Mouse (Mus musculus) retina, postnatal 7 days (tissue): Measurements from ENCODE around the gene Aknad1.

Source experiments
- DNase-seq: peaks from one replicate; pipeline ENCODE4 v3.0.0-alpha.2; 2012; ENCODE audit warnings: low read depth, low spot score

The Aknad1 gene

DNA sequence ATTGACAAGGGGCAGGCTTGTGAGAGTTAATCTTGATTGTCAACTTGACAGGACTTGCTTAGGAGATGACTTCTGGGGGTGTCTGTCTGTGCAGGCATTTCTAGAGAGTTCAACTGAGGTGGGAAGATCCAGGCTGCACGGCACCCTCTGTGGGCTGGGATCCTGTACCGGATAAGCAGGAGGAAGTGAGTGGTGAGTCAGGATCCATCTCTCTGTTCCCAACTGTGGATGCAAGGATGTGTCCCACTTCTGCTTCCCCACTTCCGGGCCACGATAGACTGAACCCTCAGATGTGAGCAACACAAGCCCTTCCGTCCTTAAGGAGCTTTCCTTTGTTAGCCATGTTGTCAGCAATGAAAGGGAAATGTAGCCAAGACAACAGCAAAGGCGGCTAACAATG, 47.1 kb downstream of the Aknad1 start:
- DNase-seq: no peak

DNA sequence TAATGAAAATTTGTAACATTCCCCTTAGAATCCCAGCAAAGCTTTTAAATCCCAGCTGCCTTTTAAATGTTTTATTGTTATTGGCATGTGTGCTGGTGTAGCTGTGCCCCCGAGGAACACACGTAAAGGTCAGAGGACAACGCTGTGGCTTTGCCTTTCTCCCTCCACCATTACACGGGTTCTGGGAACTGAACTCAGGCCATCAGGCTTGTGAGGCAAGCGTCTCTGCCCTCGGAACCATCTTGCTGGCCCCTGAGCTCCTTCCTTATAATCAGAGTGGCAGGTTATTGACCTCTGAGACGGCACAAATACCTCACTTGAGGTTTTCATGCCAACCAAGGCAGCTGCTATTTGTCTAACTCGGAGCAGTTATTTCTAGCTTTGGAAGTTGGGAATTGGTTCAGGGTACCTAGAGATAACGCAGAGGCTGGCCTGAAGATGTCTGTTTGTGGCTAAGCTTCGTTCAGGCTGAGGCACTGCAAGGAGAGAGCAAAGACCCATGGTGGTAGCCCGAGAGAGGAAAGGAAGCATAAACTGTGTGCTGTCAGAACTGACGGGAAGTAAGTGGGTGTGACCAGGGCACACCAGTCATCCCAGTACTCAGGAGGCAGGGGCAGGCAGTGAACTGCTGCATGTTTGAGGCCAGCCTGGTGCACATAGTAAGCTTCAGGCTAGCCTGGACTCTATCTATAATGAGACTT, 48.4 kb downstream of the Aknad1 start:
- no peak for DNase-seq

GRCm38 (mm10) chr3:108788455-108788794, 49.0 kb downstream of the Aknad1 start:
- DNase-seq: no peak

- no peak for DNase-seq
These were observed 49.8 kb downstream of the Aknad1 start for GRCm38 (mm10) chr3:108789299-108789698.

GRCm38 (mm10) chr3:108790499-108790898, 51.0 kb downstream of the Aknad1 start:
- no peak for DNase-seq

DNA sequence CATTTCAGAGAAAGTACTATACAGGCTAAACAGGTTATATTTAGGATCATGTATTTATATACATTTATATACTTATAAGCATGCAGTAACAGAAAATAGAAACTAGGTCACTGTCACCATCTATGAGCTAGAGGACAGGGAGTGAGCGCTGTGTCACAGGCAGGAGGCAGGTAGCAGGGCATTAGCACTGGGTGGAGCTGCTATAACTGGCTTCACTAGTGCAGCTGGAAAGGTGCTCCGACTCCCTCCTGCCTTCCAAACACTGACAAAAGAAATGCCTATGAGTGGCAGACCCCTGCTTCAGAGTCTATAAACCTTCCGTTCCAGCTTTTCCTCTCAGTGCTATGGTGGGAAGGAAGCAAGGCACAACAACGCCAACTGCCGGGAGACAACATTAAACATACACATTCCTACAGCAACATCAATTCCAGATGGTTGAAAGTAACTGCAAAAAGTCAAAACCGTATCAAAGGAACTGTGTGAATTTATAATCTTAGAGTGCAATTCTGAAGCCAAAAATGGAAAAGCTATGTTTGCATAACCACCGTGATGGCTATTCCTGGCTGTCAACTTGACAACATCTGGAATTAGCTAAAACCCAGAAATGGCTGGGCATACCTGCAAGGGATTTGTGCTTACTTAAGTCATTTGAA, 51.7 kb downstream of the Aknad1 start:
- DNase-seq: no peak

DNA sequence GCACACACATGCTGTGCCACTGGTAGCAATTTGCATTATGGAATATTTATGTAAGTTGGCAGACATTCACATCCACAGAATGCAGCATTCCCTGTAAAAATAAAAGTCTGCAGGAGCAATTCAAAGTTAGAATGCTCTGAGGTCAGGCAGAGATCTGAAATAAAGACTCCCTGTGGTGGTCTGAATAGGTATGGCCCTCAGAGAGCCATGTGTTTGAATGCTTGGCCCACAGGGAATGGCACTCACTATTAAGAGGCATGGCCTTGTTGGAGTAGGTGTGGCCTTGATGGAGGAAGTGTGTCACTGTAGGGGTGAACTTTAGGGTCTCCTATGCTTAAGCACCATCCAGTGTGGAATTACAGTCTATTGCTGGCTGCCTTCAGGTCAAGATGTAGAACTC, 53.0 kb downstream of the Aknad1 start:
- no peak for DNase-seq

GRCm38 (mm10) chr3:108794780-108795179, 55.3 kb downstream of the Aknad1 start:
- no peak for DNase-seq

GRCm38 (mm10) chr3:108795554-108796299, 56.3 kb downstream of the Aknad1 start:
- no peak for DNase-seq

DNA sequence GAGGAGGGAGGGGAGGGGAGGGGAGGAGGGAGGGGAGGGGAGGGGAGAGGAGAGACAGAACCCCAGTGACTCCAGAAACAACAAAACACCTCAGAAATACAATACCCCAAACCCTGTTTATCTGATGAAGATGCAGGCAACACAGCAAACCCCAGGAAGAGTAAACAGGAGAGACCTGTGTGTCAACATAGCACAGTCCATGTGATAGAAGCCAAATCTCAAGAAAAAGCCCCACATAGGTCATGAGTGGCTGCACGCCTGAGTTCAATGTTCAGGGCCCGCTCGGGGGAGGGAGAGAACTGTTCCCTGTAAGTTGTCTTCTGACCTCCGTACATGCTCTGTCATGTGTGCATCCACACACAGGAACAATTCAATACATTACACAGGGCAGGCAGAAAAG, 56.9 kb downstream of the Aknad1 start:
- DNase-seq: no peak

DNA sequence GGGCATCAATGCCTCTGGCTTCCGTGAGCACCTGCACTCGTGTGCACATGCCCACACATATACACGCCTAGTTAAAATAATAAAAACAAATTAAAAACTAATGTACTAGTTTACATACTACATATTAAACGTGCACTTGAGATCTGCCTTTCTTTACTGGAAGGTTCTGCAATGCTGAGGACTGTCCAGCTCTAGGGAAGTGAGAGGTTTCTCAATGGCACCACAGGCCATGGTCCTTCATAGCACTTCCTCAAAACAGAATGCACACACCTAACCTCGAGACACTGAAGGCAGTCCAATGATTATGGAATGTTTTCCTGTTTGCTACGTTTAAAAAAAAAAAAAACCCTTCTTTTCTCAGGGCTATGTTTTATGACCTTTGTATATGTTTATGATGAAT, 58.3 kb downstream of the Aknad1 start:
- DNase-seq: no peak

DNA sequence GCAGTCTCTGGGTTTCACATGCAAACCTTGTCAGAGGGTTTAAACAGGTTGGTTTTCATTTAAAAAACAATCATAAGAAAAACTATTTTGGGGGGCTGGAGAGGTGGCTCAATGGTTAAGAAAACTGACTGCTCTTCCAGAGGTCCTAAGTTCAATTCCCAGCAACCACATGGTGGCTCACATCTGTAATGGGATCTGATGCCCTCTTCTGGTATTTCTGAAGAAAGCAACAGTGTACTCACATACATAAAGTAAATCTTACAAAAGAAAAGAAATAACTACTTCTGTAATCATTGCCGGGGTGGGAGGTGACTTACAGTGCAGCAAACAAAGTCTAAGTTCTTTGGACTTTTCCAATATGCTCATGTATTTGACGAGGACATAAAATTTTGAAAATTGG, 58.9 kb downstream of the Aknad1 start:
- no peak for DNase-seq

DNA sequence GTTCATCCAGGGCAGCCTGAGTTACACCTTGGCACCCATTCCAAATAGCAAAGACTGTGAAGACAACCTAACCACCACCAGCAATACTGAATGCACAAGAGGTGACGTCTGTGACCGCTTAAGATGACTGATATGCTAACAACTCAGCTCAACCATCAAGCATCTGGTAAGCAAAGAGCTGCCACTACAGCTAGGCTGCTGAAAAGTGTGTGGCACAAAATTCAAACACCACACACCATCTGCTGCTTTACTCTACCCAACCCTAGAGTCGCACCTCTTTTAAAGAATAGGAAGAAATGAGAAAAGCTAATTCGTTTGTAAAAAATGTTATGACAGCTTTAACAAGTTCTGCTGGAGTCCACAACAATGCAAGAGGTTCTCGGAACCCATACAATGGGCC, 66.2 kb downstream of the Aknad1 start:
- no peak for DNase-seq

DNA sequence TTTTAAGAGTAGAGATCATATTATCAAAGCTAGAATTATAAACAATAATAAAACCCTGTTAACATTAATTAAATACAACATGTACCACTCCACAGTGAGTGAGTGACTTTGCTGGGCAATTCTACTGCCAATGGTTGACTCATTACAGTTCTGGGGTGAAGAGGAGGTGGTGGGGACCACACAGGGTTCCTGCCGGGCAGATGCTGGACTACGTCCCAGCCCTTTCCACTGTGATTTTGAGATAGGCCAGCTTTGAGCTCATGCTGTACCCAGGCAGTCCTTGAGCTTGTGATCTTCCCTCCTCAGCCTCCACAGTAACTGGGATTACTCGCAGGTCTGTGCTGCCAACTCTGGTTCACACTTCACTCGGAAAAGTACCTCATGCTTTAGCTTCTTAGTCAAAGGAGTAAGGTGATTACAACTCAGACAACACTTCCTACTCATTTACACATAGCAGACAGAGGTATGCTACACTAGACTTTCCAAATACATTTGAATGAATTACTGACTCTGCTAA, 71.3 kb downstream of the Aknad1 start:
- no peak for DNase-seq

- DNase-seq: no peak
These were observed 76.2 kb downstream of the Aknad1 start for GRCm38 (mm10) chr3:108815631-108816030.

DNA sequence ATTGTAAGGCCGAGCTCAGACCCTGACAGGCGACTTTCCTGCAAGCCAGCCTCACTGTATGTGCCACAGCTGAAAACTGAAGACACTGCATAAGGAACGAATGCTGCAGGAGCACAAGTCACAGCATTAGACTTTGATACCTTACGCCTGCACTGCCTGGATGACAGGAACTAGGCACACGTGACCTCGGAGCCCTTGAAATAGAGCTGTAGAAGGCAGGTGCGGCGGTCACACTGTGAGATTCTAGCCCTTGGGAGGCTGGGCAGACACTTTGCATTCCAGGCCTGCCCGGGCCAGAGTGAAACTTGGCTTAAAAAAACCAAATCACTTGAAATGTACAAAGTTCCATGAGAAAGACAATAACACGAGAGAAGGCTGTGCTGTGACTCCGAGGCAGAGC, 91.0 kb downstream of the Aknad1 start:
- no peak for DNase-seq

- no peak for DNase-seq
These were observed 92.3 kb downstream of the Aknad1 start for GRCm38 (mm10) chr3:108831750-108832149.
